Mouse (Mus musculus) monocyte, adult 59 days (primary cell): ENCODE results near the gene 2200002D01Rik. TPM values are rescaled to one million over a fixed set of nuclear protein-coding genes. Genes with fewer than 3 reads are reported as not detected.

Experiments used
- total RNA-seq, 2 experiments: library from RNA; stranded (reverse); gene quantifications; one replicate each; pipeline ENCODE4 v1.2.4; 2023

2200002D01Rik gene
- total RNA-seq, result under 1 TPM in 1 of 2 experiments, not detected in 1; 0.45 TPM

GRCm38 (mm10) chr7:29248261-29248841 is at the start of gene 2200002D01Rik:
Gene 2200002D01Rik, minus strand, starts transcription at chr7:29248466.

GRCm38 (mm10) chr7:29288942-29289638 is 40.8 kb upstream of the 2200002D01Rik start, which contains the start of gene Ppp1r14a:
Gene Ppp1r14a, plus strand, starts transcription at chr7:29289308.

GRCm38 (mm10) chr7:29281201-29282073 is 33.2 kb upstream of the 2200002D01Rik start, which contains the start of gene Spint2:
Gene Spint2, minus strand, starts transcription at chr7:29281912.

DNA sequence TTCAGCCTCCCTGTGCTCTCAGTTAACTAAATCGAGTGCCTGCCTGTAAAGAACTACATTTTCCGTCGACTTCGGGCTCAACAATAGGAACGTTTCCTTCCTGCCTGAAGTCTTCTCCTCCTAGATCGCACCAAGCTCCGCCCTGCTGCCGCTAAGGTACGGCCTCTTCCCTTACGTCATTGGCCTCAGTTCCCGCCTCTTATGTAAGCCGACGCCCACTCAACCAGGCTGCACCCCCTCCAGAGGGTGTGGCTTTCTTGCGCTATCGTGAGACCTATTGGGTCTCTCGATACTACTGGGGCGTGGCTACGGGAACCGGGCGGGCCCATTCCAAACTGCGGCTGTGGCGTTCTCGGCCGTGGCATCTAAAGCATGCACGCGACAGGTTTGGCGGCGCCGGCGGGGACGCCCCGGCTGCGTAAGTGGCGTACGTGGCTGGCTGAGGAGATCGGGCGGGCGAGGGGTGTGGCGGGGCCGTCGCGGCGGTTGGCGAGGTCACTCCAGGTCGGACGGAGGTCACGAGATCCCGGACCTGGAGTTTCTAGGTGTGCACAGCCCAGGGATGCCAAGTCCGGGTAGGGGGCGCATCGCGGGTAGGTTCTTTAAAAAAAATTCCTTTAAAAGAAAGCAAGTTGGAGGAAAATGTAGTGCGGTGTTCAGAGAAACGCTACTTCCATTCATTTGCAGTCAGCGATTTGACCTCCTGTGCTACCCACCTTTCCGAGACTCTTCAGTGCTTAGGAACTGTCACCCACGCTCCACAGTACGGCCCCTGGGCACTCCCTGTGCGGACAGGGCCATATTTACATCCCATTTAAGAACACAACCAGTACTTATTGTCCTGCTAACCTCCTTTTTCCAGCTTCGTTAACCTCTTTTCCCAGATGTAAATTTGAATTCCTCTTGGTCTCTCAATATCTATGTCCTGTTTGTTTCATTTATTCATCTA is 10.0 kb downstream of the 2200002D01Rik start, which contains the start of gene Yif1b:
Gene Yif1b, plus strand, starts transcription at position 311 of the 949 bp plus-strand sequence.

GRCm38 (mm10) chr7:29232247-29233013 is 15.8 kb downstream of the 2200002D01Rik start, which contains the start of gene Kcnk6:
Gene Kcnk6, minus strand, starts transcription at chr7:29232515.

GRCm38 (mm10) chr7:29213675-29214082 is 34.6 kb downstream of the 2200002D01Rik start, which contains the start of gene Catsperg1:
Gene Catsperg1, minus strand, starts transcription at chr7:29214035.

Other genes with a start within 250 kb of the 2200002D01Rik start
- under 1 TPM; 0.47 to 0.79 TPM for gene Ryr1, start 123.3 kb downstream of the 2200002D01Rik start, total RNA-seq
- 100 to 1,000 TPM; 193 to 206 TPM for gene Rasgrp4, start 113.6 kb downstream of the 2200002D01Rik start, total RNA-seq
- gene Fam98c, start 92.2 kb downstream of the 2200002D01Rik start, total RNA-seq, result 10 to 100 TPM; 39.8 to 46.9 TPM
- gene Ggn, start 78.3 kb downstream of the 2200002D01Rik start, total RNA-seq, result 1 to 10 TPM in 1 of 2 experiments, under 1 TPM in 1; 0.50 to 1.2 TPM
- 1 to 10 TPM; 2.9 to 3.6 TPM for gene Spred3, start 78.1 kb downstream of the 2200002D01Rik start, total RNA-seq
- gene Psmd8, start 67.8 kb downstream of the 2200002D01Rik start, total RNA-seq, result 100 to 1,000 TPM; 279 to 291 TPM
- gene Catsperg1, start 34.4 kb downstream of the 2200002D01Rik start, total RNA-seq, result 1 to 10 TPM; 4.6 to 5.2 TPM
- 10 to 100 TPM; 20.8 to 22.4 TPM for gene Kcnk6, start 16.0 kb downstream of the 2200002D01Rik start, total RNA-seq
- 10 to 100 TPM; 23.0 to 28.2 TPM for gene Yif1b, start 10.1 kb downstream of the 2200002D01Rik start, total RNA-seq
- gene Spint2, start 33.4 kb upstream of the 2200002D01Rik start, total RNA-seq, result 1 to 10 TPM; 2.2 to 4.7 TPM
- gene Ppp1r14a, start 40.8 kb upstream of the 2200002D01Rik start, total RNA-seq, result not detected
- not detected for gene Dpf1, start 55.5 kb upstream of the 2200002D01Rik start, total RNA-seq